Mouse (Mus musculus): Measurements from ENCODE around the gene Mab21l3.
A peak's percentile ranks its signal among the peaks of the same experiment; 100 is the strongest.
"Not testable (repeated sequence)": the region's sequence is repeated elsewhere in the genome, so short reads cannot be mapped to it uniquely, and the experiment has no call there.

The Mab21l3 gene

GRCm38 (mm10) chr3:101839327-101839726 lies 9.4 kb downstream of the Mab21l3 start:
- DNase-seq (ENCODE audit: low spot score), result no peak

GRCm38 (mm10) chr3:101836971-101837370 lies 11.8 kb downstream of the Mab21l3 start:
- DNase-seq (ENCODE audit: low spot score), result no peak

GRCm38 (mm10) chr3:101836532-101836931 lies 12.2 kb downstream of the Mab21l3 start:
- no peak for DNase-seq (ENCODE audit: low spot score)

DNA sequence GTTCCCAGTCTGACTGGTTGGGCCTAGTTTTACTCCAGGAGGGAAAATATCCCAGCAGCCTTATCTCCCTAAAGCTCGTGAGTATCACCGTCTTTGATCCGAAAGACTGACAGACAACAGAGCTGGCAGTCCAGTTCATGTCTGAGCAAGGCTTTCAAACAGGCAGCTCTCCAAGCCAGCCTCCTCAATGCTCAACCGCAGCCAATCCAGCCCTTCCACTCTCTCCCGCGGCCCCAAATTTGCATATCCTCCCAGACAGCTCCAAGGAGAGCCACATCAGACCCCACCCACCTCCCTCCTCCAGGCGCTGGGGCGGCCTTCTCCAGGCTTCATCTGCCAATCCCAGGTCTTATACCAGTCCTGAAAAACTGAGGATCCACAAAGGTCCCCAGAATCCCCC lies 12.7 kb downstream of the Mab21l3 start:
- peak; percentile 28 for DNase-seq (ENCODE audit: low spot score)

GRCm38 (mm10) chr3:101831189-101831858 lies 17.4 kb downstream of the Mab21l3 start:
- DNase-seq (ENCODE audit: low spot score), result no peak

GRCm38 (mm10) chr3:101829881-101830616 lies 18.7 kb downstream of the Mab21l3 start:
- DNase-seq (ENCODE audit: low spot score), result no peak

DNA sequence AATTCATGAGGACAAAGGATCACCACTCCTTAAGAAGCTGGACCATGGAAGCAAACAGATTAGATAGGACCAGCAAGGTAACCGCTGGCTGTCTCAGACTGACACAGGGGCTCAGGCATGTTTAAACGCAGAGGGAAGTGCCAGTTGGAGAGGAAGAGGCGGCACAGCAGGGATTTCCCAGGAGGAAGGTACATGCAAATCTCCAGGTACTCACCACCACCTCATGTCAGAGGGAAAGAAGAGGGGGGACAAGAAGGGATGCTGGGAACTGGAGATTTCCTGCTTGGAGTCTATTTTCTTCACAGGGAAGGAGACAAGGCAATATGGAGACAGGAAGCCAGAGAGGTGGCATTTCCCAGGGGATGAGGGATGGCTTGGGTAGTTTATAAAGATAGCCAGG lies 20.2 kb downstream of the Mab21l3 start:
- DNase-seq (ENCODE audit: low spot score), result no peak

- DNase-seq (ENCODE audit: low spot score), result no peak
Measured at GRCm38 (mm10) chr3:101827220-101827715, 21.5 kb downstream of the Mab21l3 start.

- no peak for DNase-seq (ENCODE audit: low spot score)
Measured at GRCm38 (mm10) chr3:101824338-101824737, 24.4 kb downstream of the Mab21l3 start.

DNA sequence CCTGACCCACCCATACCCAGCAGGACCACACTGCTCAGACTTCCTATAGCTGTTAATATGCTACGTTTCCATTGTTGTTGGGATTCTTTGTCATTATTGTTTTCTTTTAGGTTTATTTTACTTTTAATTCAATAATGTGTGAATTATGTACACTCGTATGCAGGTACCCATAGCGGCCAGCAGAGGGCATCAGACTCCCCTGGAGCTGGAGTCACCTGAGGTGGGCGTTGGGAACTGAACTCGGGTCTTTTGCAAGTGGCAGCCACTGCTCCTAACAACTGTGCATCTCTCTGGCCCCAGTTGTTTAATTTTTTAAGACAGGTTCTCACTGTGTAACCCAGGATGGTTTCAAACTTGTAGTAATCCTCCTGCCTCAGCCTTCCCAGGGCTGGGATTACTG lies 26.7 kb downstream of the Mab21l3 start:
- DNase-seq (ENCODE audit: low spot score), result no peak

DNA sequence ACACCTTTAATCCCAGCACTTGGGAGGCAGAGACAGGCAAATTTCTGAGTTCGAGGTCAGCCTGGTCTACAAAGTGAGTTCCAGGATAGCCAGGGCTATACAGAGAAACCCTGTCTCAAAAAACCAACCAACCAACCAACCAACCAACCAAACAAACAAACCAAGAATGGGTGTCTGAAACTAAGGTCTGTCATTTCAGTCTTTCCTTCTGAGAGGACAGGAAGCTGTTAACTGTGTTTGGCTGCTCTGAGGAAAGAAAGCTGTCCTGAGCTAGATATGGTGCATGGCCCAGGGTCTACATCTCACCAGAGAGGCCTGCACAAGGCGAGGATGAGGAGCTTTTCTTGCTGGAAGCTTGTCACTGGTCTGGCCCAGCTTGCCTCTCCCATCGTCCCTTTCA lies 28.1 kb downstream of the Mab21l3 start:
- DNase-seq (ENCODE audit: low spot score), result not testable (repeated sequence)

GRCm38 (mm10) chr3:101816006-101816405 lies 32.8 kb downstream of the Mab21l3 start:
- no peak for DNase-seq (ENCODE audit: low spot score)

- no peak for DNase-seq (ENCODE audit: low spot score)
Measured at GRCm38 (mm10) chr3:101814790-101815189, 34.0 kb downstream of the Mab21l3 start.

- peak; percentile 77 for DNase-seq (ENCODE audit: low spot score)
Measured at GRCm38 (mm10) chr3:101812341-101812962, 36.3 kb downstream of the Mab21l3 start.

DNA sequence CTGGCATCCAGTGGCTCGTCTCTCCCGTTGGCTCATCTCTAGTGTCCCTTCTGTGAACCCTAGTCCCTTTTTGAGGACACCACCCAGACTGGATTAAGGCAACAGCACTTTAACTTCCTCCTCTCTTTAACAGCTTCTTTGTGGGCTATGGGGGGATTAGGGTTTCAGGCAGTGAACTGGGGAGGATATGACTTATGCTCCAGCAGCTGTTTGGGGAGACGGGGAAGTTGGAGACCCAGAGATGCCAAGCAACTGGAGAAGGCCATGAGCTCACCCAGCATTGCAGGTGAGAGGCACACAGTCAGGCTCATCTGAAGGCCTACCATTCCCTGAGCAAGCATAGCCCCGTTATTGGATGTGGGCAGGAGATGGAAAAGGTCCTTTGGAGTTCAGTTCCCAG lies 36.8 kb downstream of the Mab21l3 start:
- DNase-seq (ENCODE audit: low spot score), result no peak

GRCm38 (mm10) chr3:101807646-101808045 lies 41.1 kb downstream of the Mab21l3 start:
- no peak for DNase-seq (ENCODE audit: low spot score)

- DNase-seq (ENCODE audit: low spot score), result no peak
Measured at GRCm38 (mm10) chr3:101806941-101807340, 41.8 kb downstream of the Mab21l3 start.

GRCm38 (mm10) chr3:101806149-101806548 lies 42.6 kb downstream of the Mab21l3 start:
- peak; percentile 91 for DNase-seq (ENCODE audit: low spot score)

DNA sequence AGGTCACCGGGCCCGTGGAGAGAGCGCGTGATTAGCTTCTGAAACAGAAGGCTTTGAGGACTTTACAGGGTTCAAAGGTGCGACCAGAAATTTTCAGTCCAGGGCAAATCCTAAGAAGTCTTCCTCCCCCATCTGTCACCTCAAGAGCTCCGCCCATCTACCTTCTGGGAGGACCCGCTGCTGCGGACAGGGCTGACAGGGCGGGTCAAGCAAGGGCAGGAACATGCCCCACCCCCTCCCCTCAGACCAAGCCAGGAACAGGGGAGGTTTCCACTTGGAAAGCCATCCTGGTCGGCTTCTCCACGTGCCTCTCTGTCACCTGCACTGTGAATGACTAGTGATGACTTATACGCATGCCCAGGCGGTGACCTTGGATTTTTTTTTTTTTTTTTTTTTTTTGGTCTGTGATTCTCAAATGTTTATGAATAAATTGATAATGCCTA lies 43.2 kb downstream of the Mab21l3 start:
- no peak for DNase-seq (ENCODE audit: low spot score)

DNA sequence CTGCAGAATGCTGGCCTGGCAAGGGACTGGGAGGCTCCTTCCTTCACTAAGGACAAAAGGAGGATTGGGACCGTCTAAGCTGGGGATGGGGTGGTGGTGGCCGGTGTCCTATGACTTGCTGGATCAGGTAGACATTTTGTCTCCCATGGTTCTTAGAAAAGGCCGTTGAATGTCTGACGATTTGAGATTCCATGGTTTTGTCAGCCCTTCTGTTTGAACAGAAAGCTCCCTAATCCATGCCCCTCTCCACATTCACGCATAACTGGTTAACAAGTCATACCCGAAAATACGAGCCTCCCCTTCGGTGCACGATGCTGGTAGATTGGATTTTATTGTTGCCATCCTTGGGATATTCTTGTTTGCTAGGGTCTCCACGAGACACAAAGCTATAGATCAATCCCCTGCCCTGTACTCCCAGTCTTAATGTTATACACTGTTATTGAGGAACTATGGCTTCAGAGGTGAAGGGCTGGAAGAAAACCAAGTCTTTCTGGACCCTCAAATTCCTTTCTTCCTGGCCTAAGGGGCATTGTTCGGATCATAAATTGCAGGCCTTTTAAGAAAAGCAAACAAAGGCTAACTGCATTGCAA lies 43.7 kb downstream of the Mab21l3 start:
- no peak for DNase-seq (ENCODE audit: low spot score)

- no peak for DNase-seq (ENCODE audit: low spot score)
Measured at GRCm38 (mm10) chr3:101804331-101804730, 44.4 kb downstream of the Mab21l3 start.

GRCm38 (mm10) chr3:101803764-101804163 lies 45.0 kb downstream of the Mab21l3 start:
- no peak for DNase-seq (ENCODE audit: low spot score)

DNA sequence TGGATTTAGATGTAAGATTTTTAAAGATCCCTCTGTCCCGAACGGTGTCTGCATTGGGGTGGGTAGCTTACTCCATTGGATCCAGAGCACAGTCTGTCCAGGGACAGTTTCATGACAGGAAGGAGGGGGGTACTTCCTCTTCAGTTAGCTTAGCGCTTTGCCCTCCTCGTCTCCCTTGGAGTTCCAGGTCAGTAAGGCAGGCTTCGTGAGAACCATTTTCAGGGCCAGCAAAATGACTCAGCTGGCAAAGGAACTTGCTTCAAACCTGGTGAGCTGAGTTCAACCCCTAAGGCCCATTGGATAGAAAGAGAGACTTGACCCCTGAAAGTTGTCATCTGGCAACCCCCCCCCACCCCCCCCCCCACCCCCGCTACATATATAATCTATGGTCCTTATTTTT lies 46.0 kb downstream of the Mab21l3 start:
- DNase-seq (ENCODE audit: low spot score), result no peak

Data from layer of hippocampus, adult 11-12 months (tissue).